Comparison of ENCODE assay signal across 18 mouse cellular contexts in the genomic region with DNA sequence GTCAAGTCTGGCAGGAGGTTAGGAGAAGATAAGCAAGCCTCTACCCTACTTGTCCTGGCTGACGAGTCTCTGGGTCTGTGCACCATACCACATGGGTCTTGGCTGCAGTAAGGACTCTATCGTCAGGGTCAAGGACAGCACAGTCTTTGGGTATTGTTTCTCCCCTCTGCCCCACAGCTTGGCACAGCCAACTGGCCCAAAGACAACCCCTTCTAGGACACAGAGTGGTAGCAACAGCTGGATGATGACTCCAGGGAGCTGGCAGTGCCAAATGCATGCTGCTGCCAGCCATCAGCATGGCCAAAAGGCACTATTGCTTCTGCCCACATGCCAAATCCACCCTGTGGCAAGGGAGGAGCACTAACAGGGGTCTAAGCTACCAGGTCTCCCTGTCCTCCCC. TPM values are rescaled to one million over a fixed set of nuclear protein-coding genes. Genes with fewer than 3 reads are reported as not detected.
A peak's percentile ranks its signal among the peaks of the same experiment; 100 is the strongest.
DNase-seq lines count a peak whose midpoint lies in the region; ATAC-seq lines count a peak whose summit lies in the region.
"Had no signal": no experiment of that assay in that cellular context is flagged by ENCODE, and none has a peak within 500 bp of the region (broad histone marks: within the 10 kb centered on the region; RNA-seq: fewer than 3 reads in every experiment).

No protein-coding gene starts in this region.

- 0 out of 2 replicates have a peak, but pooled peaks cover 4% of the 10 kb centered on the region for H3K27me3 ChIP-seq in heart, embryonic 12.5 days (replicated peaks)
- no peaks in the 10 kb centered on the region for H3K27me3 ChIP-seq in midbrain, embryonic 10.5 days (ENCODE audit: low read depth, poor library complexity, severe bottlenecking)
- H3K27me3 ChIP-seq: CH12.LX; embryonic facial prominence, embryonic 12.5 days; forebrain, embryonic 15.5 days; limb, embryonic 13.5 days had no signal

- no peak overlapping the region for H3K4me3 ChIP-seq in heart, embryonic 12.5 days
- no peak overlapping the region for H3K4me3 ChIP-seq in midbrain, embryonic 10.5 days
- H3K4me3 ChIP-seq: embryonic facial prominence, embryonic 12.5 days; forebrain, embryonic 15.5 days; limb, embryonic 13.5 days had no signal

- peaks cover 13% of the 10 kb centered on the region; the same call in 1 of the 2 replicates for H3K36me3 ChIP-seq in heart, embryonic 12.5 days
- no peaks in the 10 kb centered on the region for H3K36me3 ChIP-seq in midbrain, embryonic 10.5 days
- H3K36me3 ChIP-seq: forebrain, embryonic 15.5 days had no signal

- no peaks in the 10 kb centered on the region for H3K9me3 ChIP-seq in heart, embryonic 12.5 days (replicated peaks)
- H3K9me3 ChIP-seq in midbrain, embryonic 10.5 days (replicated peaks) = no peaks in the 10 kb centered on the region
- H3K9me3 ChIP-seq: embryonic facial prominence, embryonic 12.5 days; forebrain, embryonic 15.5 days; limb, embryonic 13.5 days had no signal

- ATAC-seq in heart, embryonic 12.5 days (ENCODE audit: insufficient number of reproducible peaks, low FRiP score) = no peak
- ATAC-seq: forebrain, embryonic 15.5 days; hindbrain, embryonic 16.5 days had no signal

- H3K4me2 ChIP-seq in heart, embryonic 12.5 days = no peak overlapping the region
- H3K4me2 ChIP-seq: embryonic facial prominence, embryonic 12.5 days; forebrain, embryonic 15.5 days; limb, embryonic 13.5 days had no signal

- peak; percentile 53 for DNase-seq in adrenal gland, adult 8-10 months
- DNase-seq in adrenal gland, postnatal 4 days (ENCODE audit: low spot score in 2 of 2) = no peak
- peak; percentile 71 to 73 for DNase-seq in heart, adult 9 months (ENCODE audit: low spot score in 2 of 2)
- peak; percentile 77 for DNase-seq in adrenal gland, postnatal 10 days
- peak; percentile 69 for DNase-seq in gastrocnemius, postnatal 25 days
- no peak for DNase-seq in neural tube, embryonic 10.5 days (ENCODE audit: extremely low spot score, low spot score)
- DNase-seq in midbrain, embryonic 10.5 days (ENCODE audit: low spot score) = no peak
- DNase-seq: cerebellum, adult 11-12 months; kidney, adult 11 months; kidney, postnatal 10 days; lung, postnatal 14 days; thymus, postnatal 4 days had no signal

- H3K4me1 ChIP-seq in heart, embryonic 12.5 days (replicated peaks) = no peaks in the 10 kb centered on the region
- no peaks in the 10 kb centered on the region for H3K4me1 ChIP-seq in midbrain, embryonic 10.5 days
- H3K4me1 ChIP-seq: embryonic facial prominence, embryonic 12.5 days; forebrain, embryonic 15.5 days; limb, embryonic 13.5 days had no signal

- WGBS in heart, embryonic 12.5 days = 62% methylated on average over 2 of the region's 2 CpGs
- 82% methylated on average over 2 of the region's 2 CpGs for WGBS in midbrain, embryonic 10.5 days

- no peak overlapping the region for H3K27ac ChIP-seq in heart, embryonic 12.5 days (ENCODE audit: poor library complexity, severe bottlenecking)
- H3K27ac ChIP-seq in midbrain, embryonic 10.5 days (replicated peaks) = no peak overlapping the region
- H3K27ac ChIP-seq: embryonic facial prominence, embryonic 12.5 days; forebrain, embryonic 15.5 days; limb, embryonic 13.5 days had no signal

- H3K9ac ChIP-seq in heart, embryonic 12.5 days = no peak overlapping the region
- H3K9ac ChIP-seq: embryonic facial prominence, embryonic 12.5 days; forebrain, embryonic 15.5 days; limb, embryonic 13.5 days had no signal

RNA-seq across cellular contexts. Expression of a gene that starts 27.5 kb away (rescaled TPM):
- 100 to 1,000 TPM in 3 of 4 experiments, 10 to 100 TPM in 1; 85.1 to 269 (median 187) TPM for total RNA-seq in adrenal gland, adult 8-10 months (2022)
- 100 to 1,000 TPM; 167 to 183 TPM for total RNA-seq in adrenal gland, postnatal 4 days (2021)
- polyA plus RNA-seq in heart, embryonic 12.5 days (2016; fragmentation: Nextera tagmentation; extraction: Ambion mirVana) = 15.2 and 17.8 TPM in 2 replicates
- 1,000 to 10,000 TPM; 1,138 to 1,532 TPM for total RNA-seq in adrenal gland, postnatal 10 days (2021)
- total RNA-seq in gastrocnemius, postnatal 25 days (2021) = 100 to 1,000 TPM; 871 to 916 TPM
- polyA plus RNA-seq in midbrain, embryonic 10.5 days (2016; fragmentation: Nextera tagmentation; extraction: Ambion mirVana) = 0.90 and 1.3 TPM in 2 replicates

Comparison
In these comparisons a context has a peak if more than half of its experiments do, and no peak if none do; other contexts are left out.
1. DNase-seq: peak in adrenal gland, adult 8-10 months (single experiment), heart, adult 9 months (2 of 2), adrenal gland, postnatal 10 days (single experiment) and gastrocnemius, postnatal 25 days (single experiment); none in adrenal gland, postnatal 4 days (0 of 2), neural tube, embryonic 10.5 days (single experiment) and midbrain, embryonic 10.5 days (single experiment).